Mouse (Mus musculus) spleen, postnatal 14 days (tissue): ENCODE results near the gene Gns.

Experiments
- DNase-seq, 2 experiments: peaks; one replicate each; pipeline ENCODE4 v3.0.0; 2021 to 2022; ENCODE audit warnings: low spot score in 2 of 2

The Gns gene

GRCm38 (mm10) chr10:121365781-121366272 lies 937 bp downstream of the Gns start:
- DNase-seq: no peak

- no peak for DNase-seq
These were observed 2.4 kb downstream of the Gns start for GRCm38 (mm10) chr10:121367271-121367670.

- no peak for DNase-seq
These were observed 2.9 kb downstream of the Gns start for GRCm38 (mm10) chr10:121367780-121368179.

- no peak for DNase-seq
These were observed 4.0 kb downstream of the Gns start for GRCm38 (mm10) chr10:121368783-121369465.

- no peak for DNase-seq
These were observed 5.9 kb downstream of the Gns start for GRCm38 (mm10) chr10:121370777-121371176.

GRCm38 (mm10) chr10:121374013-121374412 lies 9.1 kb downstream of the Gns start:
- no peak for DNase-seq

- no peak for DNase-seq
These were observed 10.1 kb downstream of the Gns start for GRCm38 (mm10) chr10:121374693-121375620.

- DNase-seq: no peak
These were observed 11.0 kb downstream of the Gns start for GRCm38 (mm10) chr10:121375649-121376493.

GRCm38 (mm10) chr10:121376530-121377271 lies 11.8 kb downstream of the Gns start:
- DNase-seq: no peak

GRCm38 (mm10) chr10:121379387-121379786 lies 14.5 kb downstream of the Gns start:
- no peak for DNase-seq

- DNase-seq: no peak
These were observed 16.4 kb downstream of the Gns start for GRCm38 (mm10) chr10:121381280-121381679.

- DNase-seq: no peak
These were observed 19.8 kb downstream of the Gns start for GRCm38 (mm10) chr10:121384710-121385109.

GRCm38 (mm10) chr10:121385695-121386094 lies 20.8 kb downstream of the Gns start:
- DNase-seq: no peak

- no peak for DNase-seq
These were observed 21.5 kb downstream of the Gns start for GRCm38 (mm10) chr10:121386347-121386746.

- no peak for DNase-seq
These were observed 25.7 kb downstream of the Gns start for GRCm38 (mm10) chr10:121390602-121391001.

- DNase-seq: no peak
These were observed 27.0 kb downstream of the Gns start for GRCm38 (mm10) chr10:121391901-121392300.

GRCm38 (mm10) chr10:121394270-121394669 lies 29.4 kb downstream of the Gns start:
- no peak for DNase-seq

- DNase-seq: no peak
These were observed 30.0 kb downstream of the Gns start for GRCm38 (mm10) chr10:121394789-121395325.

- no peak for DNase-seq
These were observed 30.8 kb downstream of the Gns start for GRCm38 (mm10) chr10:121395542-121396176.

- no peak for DNase-seq
These were observed 33.7 kb downstream of the Gns start for GRCm38 (mm10) chr10:121398599-121398998.
